Mouse (Mus musculus) cerebellum, adult 9-10 months (tissue): ENCODE results near the gene Gm21366.
"Not testable (repeated sequence)": the region's sequence is repeated elsewhere in the genome, so short reads cannot be mapped to it uniquely, and the experiment has no call there.

Experiments used
- DNase-seq: peaks from one replicate; pipeline ENCODE4 v3.0.0; 2022

The Gm21366 gene

DNA sequence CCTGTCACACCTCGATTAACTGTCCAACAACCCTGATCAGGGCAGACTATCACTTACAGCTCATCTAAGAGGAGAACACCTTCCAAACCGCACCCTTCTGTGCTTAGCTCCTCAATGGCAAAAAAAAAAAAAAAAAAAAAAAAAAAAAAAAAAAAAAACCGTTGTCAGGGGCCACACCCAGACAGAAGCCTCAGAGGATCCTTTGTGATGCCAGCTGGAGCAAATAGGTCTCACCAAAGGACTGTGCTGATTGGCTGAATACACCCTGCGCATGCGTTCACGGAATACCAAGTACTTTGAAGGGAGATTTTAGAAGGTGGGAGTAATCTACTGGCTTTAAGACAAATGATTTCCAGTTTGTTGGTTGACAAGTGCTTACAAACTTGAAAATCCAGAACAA lies at the start of gene Gm21366:
TSS of gene Gm21366 (minus strand) at position 101 of the 400 bp plus-strand sequence.
- not testable (repeated sequence) for DNase-seq
